In genomic region chr3:153973949-153974760, GRCm38 (mm10) we compare ENCODE assay signal across 8 mouse cellular contexts. TPM values are rescaled to one million over a fixed set of nuclear protein-coding genes. Genes with fewer than 3 reads are reported as not detected.
A peak's percentile ranks its signal among the peaks of the same experiment; 100 is the strongest.
DNase-seq lines count a peak whose midpoint lies in the region; ATAC-seq and TF ChIP-seq lines count a peak whose summit lies in the region.

No protein-coding gene starts in this region.

- no peak for ATAC-seq in heart, embryonic 11.5 days (replicated peaks; ENCODE audit: insufficient number of reproducible peaks, low FRiP score, low TSS enrichment)
- ATAC-seq in Patski, result peak; percentile 24
- ATAC-seq in limb, embryonic 12.5 days (ENCODE audit: insufficient number of reproducible peaks, insufficient read depth, low FRiP score, low TSS enrichment, low read depth), result no peak
- no peak; the same call in 1 of the 2 replicates for ATAC-seq in stomach, embryonic 14.5 days (ENCODE audit: insufficient number of reproducible peaks, insufficient read depth, low FRiP score, low read depth)

- H3K9ac ChIP-seq in heart, embryonic 11.5 days (ENCODE audit: low read depth, low read length), result peak overlapping the region; percentile 59
- peak overlapping the region; percentile 71 for H3K9ac ChIP-seq in limb, embryonic 12.5 days (replicated peaks)
- H3K9ac ChIP-seq in stomach, embryonic 14.5 days (replicated peaks; ENCODE audit: low read depth, low read length), result peak overlapping the region; percentile 39; the same call in 1 of the 2 replicates

- H3K4me3 ChIP-seq in heart, embryonic 11.5 days (ENCODE audit: low read depth, low read length), result peak overlapping the region; percentile 51
- H3K4me3 ChIP-seq in embryonic fibroblast, embryonic 13.5 days (ENCODE audit: insufficient read depth, low read length), result 0 out of 2 replicates have a peak overlapping the region, but pooled peaks have one; percentile 21
- peak overlapping the region; percentile 59 for H3K4me3 ChIP-seq in limb, embryonic 12.5 days (replicated peaks)
- H3K4me3 ChIP-seq in stomach, embryonic 14.5 days (ENCODE audit: low read depth, low read length), result peak overlapping the region; percentile 55

- no peak overlapping the region for H3K27ac ChIP-seq in heart, embryonic 11.5 days (ENCODE audit: low read depth, low read length)
- no peak overlapping the region for H3K27ac ChIP-seq in embryonic fibroblast, embryonic 13.5 days (ENCODE audit: insufficient read depth, low read length)
- no peak overlapping the region for H3K27ac ChIP-seq in limb, embryonic 12.5 days
- H3K27ac ChIP-seq in stomach, embryonic 14.5 days (ENCODE audit: low read length), result no peak overlapping the region

- peaks cover 30% of the 10 kb centered on the region for H3K27me3 ChIP-seq in heart, embryonic 11.5 days (ENCODE audit: control insufficient read depth, insufficient read depth, low read length)
- peaks cover 4% of the 10 kb centered on the region for H3K27me3 ChIP-seq in Patski
- H3K27me3 ChIP-seq in limb, embryonic 12.5 days, result peaks cover 67% of the 10 kb centered on the region
- 0 out of 2 replicates have a peak, but pooled peaks cover 4% of the 10 kb centered on the region for H3K27me3 ChIP-seq in stomach, embryonic 14.5 days (ENCODE audit: control insufficient read depth, insufficient read depth, low read length)

- 10% methylated on average over 21 of the region's 21 CpGs for WGBS in heart, embryonic 11.5 days (ENCODE audit: insufficient replicate concordance)
- WGBS in limb, embryonic 12.5 days, result 4% methylated on average over 21 of the region's 21 CpGs
- 6% methylated on average over 21 of the region's 21 CpGs for WGBS in stomach, embryonic 14.5 days

- peaks cover 3% of the 10 kb centered on the region; the same call in 1 of the 2 replicates for H3K4me1 ChIP-seq in heart, embryonic 11.5 days (ENCODE audit: control insufficient read depth, insufficient read depth, low read length)
- no peaks in the 10 kb centered on the region for H3K4me1 ChIP-seq in embryonic fibroblast, embryonic 13.5 days (ENCODE audit: control insufficient read depth, insufficient read depth, low read length)
- H3K4me1 ChIP-seq in limb, embryonic 12.5 days (replicated peaks), result peaks cover 11% of the 10 kb centered on the region
- H3K4me1 ChIP-seq in stomach, embryonic 14.5 days (ENCODE audit: control insufficient read depth, insufficient read depth, low read length), result 0 out of 2 replicates have a peak, but pooled peaks cover 2% of the 10 kb centered on the region

- in situ Hi-C loops in Patski (cut with MboI; ENCODE audit: low pct_unique_long_range_greater_than_20kb), result no loop called here

- POLR2A ChIA-PET in Patski (lab: Charles Lee), result interaction anchor here (1.4 kb wide), 1 partner anchor 10 kb away, joined by 3 read pairs; no protein-coding TSS in a partner anchor

- no peak for TF ChIP-seq POLR2A in embryonic fibroblast, embryonic 13.5 days (IDR thresholded peaks at IDR 0.05; ENCODE audit: low read depth, low read length)

- no peaks in the 10 kb centered on the region for H3K36me3 ChIP-seq in heart, embryonic 11.5 days (ENCODE audit: control insufficient read depth, insufficient read depth, low read length)
- H3K36me3 ChIP-seq in limb, embryonic 12.5 days, result no peaks in the 10 kb centered on the region
- no peaks in the 10 kb centered on the region for H3K36me3 ChIP-seq in stomach, embryonic 14.5 days (ENCODE audit: control insufficient read depth, insufficient read depth, low read length)

- peak overlapping the region; percentile 85 for H3K4me2 ChIP-seq in heart, embryonic 11.5 days
- H3K4me2 ChIP-seq in limb, embryonic 12.5 days, result peak overlapping the region; percentile 98
- H3K4me2 ChIP-seq in stomach, embryonic 14.5 days (replicated peaks; ENCODE audit: low read depth, low read length), result peak overlapping the region; percentile 98

- H3K9me3 ChIP-seq in heart, embryonic 11.5 days (replicated peaks; ENCODE audit: control insufficient read depth, low read length), result no peaks in the 10 kb centered on the region
- no peaks in the 10 kb centered on the region for H3K9me3 ChIP-seq in limb, embryonic 12.5 days
- no peaks in the 10 kb centered on the region for H3K9me3 ChIP-seq in stomach, embryonic 14.5 days (ENCODE audit: control insufficient read depth, low read depth, low read length)

- intact Hi-C loops in heart, postnatal 14 days (cut with DNase I), result no loop called here

- CTCF ChIA-PET in Patski (lab: Charles Lee), result no interaction called here

- DNase-seq in heart, postnatal 14 days, result no peak
- DNase-seq in Patski (ENCODE audit: low read depth, low spot score), result no peak
- no peak for DNase-seq in gastrocnemius, adult 8-10 months (ENCODE audit: low spot score in 2 of 2)
- DNase-seq in spleen, adult 18-20 months, result no peak

- TF ChIP-seq CTCF in Patski (IDR thresholded peaks at IDR 0.05), result no peak
- TF ChIP-seq CTCF in embryonic fibroblast, embryonic 13.5 days (IDR thresholded peaks at IDR 0.05; ENCODE audit: borderline replicate concordance, insufficient read depth, low read length), result no peak

RNA-seq across cellular contexts. Expression of gene Slc44a5, which starts 0.9 kb away (rescaled TPM):
- 1.8 TPM in 2 replicates for polyA plus RNA-seq in heart, embryonic 11.5 days (2014; fragmentation: Nextera tagmentation; extraction: Ambion mirVana)
- under 1 TPM; 0.22 to 0.31 TPM for total RNA-seq in heart, postnatal 14 days (2021)
- polyA plus RNA-seq in Patski (2021), result 5.0 TPM
- 0.13 and 0.35 TPM in 2 replicates for polyA plus RNA-seq in embryonic fibroblast, embryonic 13.5 days (2011; ENCODE audit: insufficient read length, low read depth, missing spikeins)
- 0.45 and 0.54 TPM in 2 replicates for polyA plus RNA-seq in limb, embryonic 12.5 days (2016; fragmentation: Nextera tagmentation; extraction: Ambion mirVana)
- 1.6 and 1.8 TPM in 2 replicates for polyA plus RNA-seq in stomach, embryonic 14.5 days (2014; fragmentation: Nextera tagmentation; extraction: Ambion mirVana)
- total RNA-seq in gastrocnemius, adult 8-10 months (2022), result under 1 TPM in 2 of 4 experiments, not detected in 2; 0.05 to 0.07 TPM

RNA-seq across cellular contexts. Expression of gene Acadm, which starts 29.7 kb away (rescaled TPM):
- 160 and 165 TPM in 2 replicates for polyA plus RNA-seq in heart, embryonic 11.5 days (2014; fragmentation: Nextera tagmentation; extraction: Ambion mirVana)
- 100 to 1,000 TPM; 980 to 999 TPM for total RNA-seq in heart, postnatal 14 days (2021)
- 240 TPM for polyA plus RNA-seq in Patski (2021)
- 54.6 and 62.2 TPM in 2 replicates for polyA plus RNA-seq in embryonic fibroblast, embryonic 13.5 days (2011; ENCODE audit: insufficient read length, low read depth, missing spikeins)
- polyA plus RNA-seq in limb, embryonic 12.5 days (2016; fragmentation: Nextera tagmentation; extraction: Ambion mirVana), result 53.2 and 54.4 TPM in 2 replicates
- polyA plus RNA-seq in stomach, embryonic 14.5 days (2014; fragmentation: Nextera tagmentation; extraction: Ambion mirVana), result 73.6 and 76.7 TPM in 2 replicates
- 100 to 1,000 TPM; 299 to 345 (median 326) TPM for total RNA-seq in gastrocnemius, adult 8-10 months (2022)
